Comparison of ENCODE assay signal across 17 mouse cellular contexts in the genomic region with DNA sequence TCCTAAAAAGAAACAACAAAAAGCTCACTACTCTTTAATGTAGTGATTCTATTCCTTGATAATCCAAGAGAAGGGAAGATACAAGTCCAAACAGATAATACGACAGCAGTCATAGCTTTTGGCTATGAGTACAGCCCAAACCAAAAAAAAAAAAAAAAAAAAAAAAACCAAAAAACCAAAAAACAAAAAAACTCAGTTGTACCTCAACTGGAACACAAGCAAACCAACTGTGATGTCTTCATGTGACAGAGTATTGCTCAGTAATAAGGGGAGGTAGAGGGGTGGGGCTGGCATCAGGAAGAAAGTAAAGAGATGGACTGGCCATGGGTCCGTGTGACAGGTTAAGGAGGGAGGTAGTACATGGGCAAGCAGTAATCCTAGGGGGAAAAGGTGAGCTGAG.
"Had no signal": no experiment of that assay in that cellular context is flagged by ENCODE, and none has a peak within 500 bp of the region (broad histone marks: within the 10 kb centered on the region; RNA-seq: fewer than 3 reads in every experiment).

No protein-coding gene starts in this region.

- H3K4me3 ChIP-seq: liver, embryonic 13.5 days; liver, embryonic 15.5 days; lung, embryonic 15.5 days; midbrain, embryonic 13.5 days; midbrain, embryonic 15.5 days; neural tube, embryonic 12.5 days had no signal

- H3K36me3 ChIP-seq: liver, embryonic 13.5 days; liver, embryonic 15.5 days; lung, embryonic 15.5 days; midbrain, embryonic 13.5 days; midbrain, embryonic 15.5 days; neural tube, embryonic 12.5 days had no signal

- H3K27ac ChIP-seq: liver, embryonic 13.5 days; liver, embryonic 15.5 days; lung, embryonic 15.5 days; macrophage; midbrain, embryonic 13.5 days; midbrain, embryonic 15.5 days; neural tube, embryonic 12.5 days had no signal

- H3K4me1 ChIP-seq: liver, embryonic 13.5 days; liver, embryonic 15.5 days had no signal

- DNase-seq: liver, embryonic 13.5 days; liver, postnatal 0 days; lung, adult 2 months; lung, postnatal 14 days; lung, postnatal 36 days; right cerebral cortex, postnatal 14 days; right cerebral cortex, postnatal 4 days; spleen, adult 18-20 months; thymus, adult 18-20 months; thymus, postnatal 14 days; thymus, postnatal 36 days had no signal

- H3K27me3 ChIP-seq: liver, embryonic 13.5 days; liver, embryonic 15.5 days; lung, embryonic 15.5 days; midbrain, embryonic 13.5 days; midbrain, embryonic 15.5 days; neural tube, embryonic 12.5 days had no signal
